Mouse (Mus musculus) MEL (cell line): ENCODE results near the gene Acp2. TPM values are rescaled to one million over a fixed set of nuclear protein-coding genes. Genes with fewer than 3 reads are reported as not detected.
A peak's percentile ranks its signal among the peaks of the same experiment; 100 is the strongest.

Experiments
- DNase-seq: peaks from one replicate; pipeline ENCODE4 v3.0.0; 2011; ENCODE audit warnings: low read depth, low spot score
- H3K27ac ChIP-seq: 2 replicates; pipeline ENCODE4 v1.5.1; 2012; ENCODE audit warnings: low read depth, mild to moderate bottlenecking, control low read depth, low read length, moderate library complexity; ENCODE audit not compliant: control insufficient read depth
- H3K27me3 ChIP-seq, 2 experiments: fragments of 150-350 bp in 1 of 2; sonication (generic) in 1 of 2; 2 replicates each; pipeline ENCODE4 v1.6.1; 2012; ENCODE audit warnings: low read length in 2 of 2, mild to moderate bottlenecking in 2 of 2, improper control_type of control experiment in 1 of 2, moderate library complexity in 1 of 2; ENCODE audit not compliant: insufficient read depth in 2 of 2, control insufficient read depth in 1 of 2
- H3K36me3 ChIP-seq, 2 experiments: 2 replicates each; pipeline ENCODE4 v1.6.1; 2012 to 2014; ENCODE audit warnings: low read length in 2 of 2, improper control_type of control experiment in 1 of 2, inconsistent platforms in 1 of 2, mild to moderate bottlenecking in 1 of 2; ENCODE audit not compliant: insufficient read depth in 2 of 2, control insufficient read depth in 1 of 2
- H3K4me1 ChIP-seq, 2 experiments: fragments of 150-350 bp in 1 of 2; sonication (generic) in 1 of 2; 2 replicates each; pipeline ENCODE4 v1.6.1; 2012; ENCODE audit warnings: low read length in 2 of 2, improper control_type of control experiment in 1 of 2, mild to moderate bottlenecking in 1 of 2; ENCODE audit not compliant: insufficient read depth in 2 of 2, control insufficient read depth in 1 of 2
- H3K4me3 ChIP-seq, 2 experiments: fragments of 150-350 bp in 1 of 2; sonication (generic) in 1 of 2; 2 replicates each; pipeline ENCODE4 v1.5.1; 2012; ENCODE audit warnings: low read depth in 2 of 2, low read length in 2 of 2, mild to moderate bottlenecking in 2 of 2, moderate library complexity in 2 of 2, control low read depth in 1 of 2, improper control_type of control experiment in 1 of 2; ENCODE audit not compliant: control insufficient read depth in 1 of 2, insufficient read depth in 1 of 2
- H3K79me2 ChIP-seq: 2 replicates; pipeline ENCODE4 v1.6.1; 2012; ENCODE audit warnings: mild to moderate bottlenecking, low read length, moderate library complexity; ENCODE audit not compliant: control insufficient read depth, poor library complexity, insufficient read depth
- H3K9ac ChIP-seq: 2 replicates; pipeline ENCODE4 v1.6.1; 2012; ENCODE audit warnings: low read depth, mild to moderate bottlenecking, control low read depth, low read length, moderate library complexity; ENCODE audit not compliant: control insufficient read depth, poor library complexity, severe bottlenecking
- H3K9me3 ChIP-seq: fragments of 150-350 bp; sonication (generic); replicated peaks from 2 replicates; pipeline ENCODE4 v1.6.1; 2012; ENCODE audit warnings: mild to moderate bottlenecking, low read length, improper control_type of control experiment, moderate library complexity; ENCODE audit not compliant: insufficient read depth
- BHLHE40 ChIP-seq: IDR thresholded peaks from 2 replicates; pipeline ENCODE4 v1.6.1; 2012; ENCODE audit warnings: low read depth, mild to moderate bottlenecking, inconsistent platforms, low read length, improper control_type of control experiment, borderline replicate concordance
- CHD1 ChIP-seq: IDR thresholded peaks from 2 replicates; pipeline ENCODE4 v1.6.1; 2012; ENCODE audit warnings: low read depth, mild to moderate bottlenecking, inconsistent platforms, low read length, improper control_type of control experiment
- CHD2 ChIP-seq: IDR thresholded peaks from 2 replicates; pipeline ENCODE4 v1.6.1; 2011; ENCODE audit warnings: low read length, improper control_type of control experiment
- E2F4 ChIP-seq: IDR thresholded peaks from 2 replicates; pipeline ENCODE4 v1.6.1; 2011; ENCODE audit warnings: low read depth, low read length, improper control_type of control experiment, borderline replicate concordance
- EP300 ChIP-seq, 2 experiments: IDR thresholded peaks; 2 replicates each; pipeline ENCODE4 v1.6.1; 2011; ENCODE audit warnings: improper control_type of control experiment in 2 of 2, low read length in 2 of 2, low read depth in 1 of 2, mild to moderate bottlenecking in 1 of 2
- ETS1 ChIP-seq: IDR thresholded peaks from 2 replicates; pipeline ENCODE4 v1.6.1; 2012; ENCODE audit warnings: low read depth, mild to moderate bottlenecking, inconsistent platforms, low read length, improper control_type of control experiment, moderate library complexity
- GABPA ChIP-seq: IDR thresholded peaks from 2 replicates; pipeline ENCODE4 v1.6.1; 2012; ENCODE audit warnings: low read depth, mild to moderate bottlenecking, inconsistent platforms, low read length, improper control_type of control experiment, moderate library complexity
- GATA1 ChIP-seq: IDR thresholded peaks from 2 replicates; pipeline ENCODE4 v1.6.1; 2011; ENCODE audit warnings: low read depth, low read length, improper control_type of control experiment
- MAX ChIP-seq: IDR thresholded peaks from 2 replicates; pipeline ENCODE4 v1.6.1; 2011; ENCODE audit warnings: low read length, improper control_type of control experiment
- MEF2A ChIP-seq: IDR thresholded peaks from 2 replicates; pipeline ENCODE4 v1.6.1; 2014; ENCODE audit warnings: low read depth, mild to moderate bottlenecking, inconsistent platforms, low read length, improper control_type of control experiment; ENCODE audit not compliant: poor library complexity, insufficient replicate concordance, severe bottlenecking; ENCODE audit errors: extremely low read depth
- MYC ChIP-seq: IDR thresholded peaks from 2 replicates; pipeline ENCODE4 v1.6.1; 2011; ENCODE audit warnings: low read depth, mild to moderate bottlenecking, low read length, improper control_type of control experiment, moderate library complexity
- NELFE ChIP-seq: IDR thresholded peaks from 2 replicates; pipeline ENCODE4 v1.6.1; 2011; ENCODE audit warnings: low read depth, low read length, improper control_type of control experiment
- NRF1 ChIP-seq: IDR thresholded peaks from 2 replicates; pipeline ENCODE4 v1.6.1; 2014; ENCODE audit warnings: low read depth, mild to moderate bottlenecking, inconsistent platforms, low read length, improper control_type of control experiment, moderate library complexity; ENCODE audit not compliant: poor library complexity, insufficient read depth, severe bottlenecking
- POLR2AphosphoS2 ChIP-seq: IDR thresholded peaks from 2 replicates; pipeline ENCODE4 v1.6.1; 2011; ENCODE audit warnings: low read length, improper control_type of control experiment
- POLR2AphosphoS5 ChIP-seq: IDR thresholded peaks from 2 replicates; pipeline ENCODE4 v1.6.1; 2012; ENCODE audit warnings: low read depth, borderline replicate concordance, mild to moderate bottlenecking, inconsistent platforms, low read length, moderate library complexity, mixed read lengths
- RCOR1 ChIP-seq: IDR thresholded peaks from 2 replicates; pipeline ENCODE4 v1.6.1; 2012; ENCODE audit warnings: low read depth, mild to moderate bottlenecking, inconsistent platforms, low read length, improper control_type of control experiment
- TAL1 ChIP-seq: IDR thresholded peaks from 2 replicates; pipeline ENCODE4 v1.6.1; 2012; ENCODE audit warnings: mild to moderate bottlenecking, inconsistent platforms, low read length, moderate library complexity, mixed read lengths
- TCF12 ChIP-seq: IDR thresholded peaks from 2 replicates; pipeline ENCODE4 v1.6.1; 2014; ENCODE audit warnings: low read depth, mild to moderate bottlenecking, inconsistent platforms, low read length, improper control_type of control experiment, moderate library complexity
- UBTF ChIP-seq: IDR thresholded peaks from 2 replicates; pipeline ENCODE4 v1.6.1; 2012; ENCODE audit warnings: low read depth, mild to moderate bottlenecking, inconsistent platforms, low read length, improper control_type of control experiment, moderate library complexity, borderline replicate concordance; ENCODE audit not compliant: insufficient read depth
- ZNF384 ChIP-seq: IDR thresholded peaks from 2 replicates; pipeline ENCODE4 v1.6.1; 2012; ENCODE audit warnings: low read depth, mild to moderate bottlenecking, inconsistent platforms, low read length, improper control_type of control experiment
- polyA plus RNA-seq, 2 experiments: library from polyadenylated mRNA; stranded (reverse) in 1 of 2; unstranded in 1 of 2; fragments of >175 nt in 1 of 2; fragments of >200 nt in 1 of 2; gene quantifications; 2 replicates each; pipeline versions ENCODE4 v1.2.1 to v1.2.4; 2012; ENCODE audit warnings: low replicate concordance in 2 of 2, low read depth in 1 of 2; ENCODE audit not compliant: insufficient read length in 2 of 2, insufficient read depth in 1 of 2, missing spikeins in 1 of 2
- total RNA-seq: library from RNA; depleted of rRNA; stranded (reverse); fragments of 300-350 nt; gene quantifications from 2 replicates; pipeline ENCODE4 v1.2.3, GENCODE M21; 2012

Acp2 gene
- total and polyA plus RNA-seq, 3 experiments, result 7.3 to 11.3 TPM; not detected in 1

GRCm38 (mm10) chr2:91164991-91165390 lies 37.7 kb upstream of the Acp2 start (continued):
- TF ChIP-seq CHD1 (no peak), GABPA (no peak), GATA1 (peak; percentile 95), NRF1 (peak; percentile 79), MAX (peak; percentile 76), EP300 (IDR thresholded peaks at IDR 0.05; ENCODE audit: low read depth in 1 of 2, low read length in 2 of 2) (peak; percentile 81 to 93), NELFE (no peak), UBTF (no peak)

GRCm38 (mm10) chr2:91167629-91168028 lies 35.1 kb upstream of the Acp2 start:
- Histone ChIP-seq H3K79me2 (no peaks in the 10 kb centered on the region), H3K27ac (peak overlapping the region; percentile 34; the same call in 1 of the 2 replicates), H3K4me3 (no peak overlapping the region), H3K27me3 (no peaks in the 10 kb centered on the region), H3K9me3 (no peaks in the 10 kb centered on the region), H3K4me1 (peaks cover 15 to 31% of the 10 kb centered on the region in 2 experiments), H3K9ac (no peak overlapping the region), H3K36me3 (peaks cover 4 to 37% of the 10 kb centered on the region in 2 experiments; a peak in 3 of 4 replicates)
- DNase-seq, result peak; percentile 48
- peak; percentile 23 for TF ChIP-seq TAL1
- no peak for TF ChIP-seq UBTF
- no peak for TF ChIP-seq CHD2
- peak; percentile 24; the same call in 1 of the 2 replicates for TF ChIP-seq ETS1
- TF ChIP-seq EP300 (IDR thresholded peaks at IDR 0.05; ENCODE audit: low read depth in 1 of 2, low read length in 2 of 2), result peak in 1 of 2 experiments; percentile 54; a peak in 2 of 4 replicates
- TF ChIP-seq TCF12, result 0 out of 2 replicates have a peak, but pooled peaks have one; percentile 4
- no peak for TF ChIP-seq NELFE

- Histone ChIP-seq H3K27ac (no peak overlapping the region), H3K9me3 (no peaks in the 10 kb centered on the region), H3K4me1 (peaks cover 8 to 13% of the 10 kb centered on the region in 2 experiments; a peak in 3 of 4 replicates), H3K4me3 (no peak overlapping the region), H3K79me2 (no peaks in the 10 kb centered on the region), H3K9ac (no peak overlapping the region), H3K27me3 (no peaks in the 10 kb centered on the region), H3K36me3 (peaks cover 8 to 15% of the 10 kb centered on the region in 2 experiments)
- TF ChIP-seq E2F4, result no peak
- no peak for TF ChIP-seq RCOR1
- TF ChIP-seq NELFE, result no peak
- no peak for TF ChIP-seq CHD1
- no peak for TF ChIP-seq POLR2AphosphoS5
- TF ChIP-seq TCF12, result no peak
- no peak for TF ChIP-seq GATA1
- TF ChIP-seq MEF2A, result no peak
- no peak for TF ChIP-seq MYC
- no peak for TF ChIP-seq ZNF384
- TF ChIP-seq CHD2, result no peak
- no peak for TF ChIP-seq TAL1
- no peak for TF ChIP-seq GABPA
- TF ChIP-seq POLR2AphosphoS2, result no peak
- no peak for TF ChIP-seq BHLHE40
- no peak for DNase-seq
Observed at GRCm38 (mm10) chr2:91169587-91170322, 32.9 kb upstream of the Acp2 start.
